Mouse (Mus musculus): ENCODE data around the gene Dlgap3. TPM values are rescaled to one million over a fixed set of nuclear protein-coding genes. Genes with fewer than 3 reads are reported as not detected.

The Dlgap3 gene
- polyA plus RNA-seq, 1 experiment from 2014 or later, result 1.4 TPM

DNA sequence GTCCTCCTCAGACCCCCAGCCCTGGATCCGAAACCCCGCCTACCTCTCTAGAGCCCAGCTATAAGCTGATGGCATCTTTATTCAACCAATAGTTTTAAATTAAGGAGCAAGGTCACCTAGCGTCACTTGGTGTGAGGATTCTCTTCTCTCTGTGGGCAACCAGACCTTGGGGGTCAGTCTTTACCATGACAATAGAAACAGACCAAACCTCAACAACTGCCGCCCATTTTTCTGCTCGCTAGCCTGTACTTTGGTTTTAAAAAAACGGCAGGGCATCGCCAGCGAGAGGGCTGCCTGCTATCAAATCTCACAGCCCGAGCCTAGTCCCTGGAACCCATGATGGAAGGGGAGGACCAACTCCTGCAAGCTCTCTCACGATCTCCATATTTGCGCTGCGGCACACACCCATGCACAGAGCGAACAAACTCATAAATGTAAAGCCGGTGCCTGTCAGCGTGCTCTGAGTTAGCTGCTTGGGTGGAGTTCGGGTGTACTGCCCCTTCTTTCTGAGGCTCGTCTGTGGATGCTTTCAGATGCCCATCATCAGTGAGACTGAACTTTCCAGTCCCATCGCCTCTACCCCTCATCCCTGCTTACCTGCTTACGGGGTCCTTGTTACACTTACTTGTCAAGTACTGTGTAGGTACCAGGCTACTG is 55.6 kb downstream of the Dlgap3 start:
- Histone ChIP-seq H3K27me3 (ENCODE audit: control insufficient read depth, insufficient read depth, low read length) (peaks cover 7% of the 10 kb centered on the region), H3K4me3 (ENCODE audit: low read depth, low read length) (no peak overlapping the region), H3K4me2 (ENCODE audit: low read depth, low read length) (no peak overlapping the region), H3K9me3 (replicated peaks; ENCODE audit: control insufficient read depth, low read length) (no peaks in the 10 kb centered on the region), H3K9ac (replicated peaks; ENCODE audit: low read length) (no peak overlapping the region), H3K4me1 (ENCODE audit: control insufficient read depth, insufficient read depth, low read length) (no peaks in the 10 kb centered on the region; the same call in 1 of the 2 replicates), H3K27ac (replicated peaks; ENCODE audit: low read depth, low read length) (no peak overlapping the region), H3K36me3 (replicated peaks; ENCODE audit: control insufficient read depth, insufficient read depth, low read depth, low read length) (no peaks in the 10 kb centered on the region)
- DNase-seq (ENCODE audit: low spot score) (no peak), ATAC-seq (replicated peaks; ENCODE audit: insufficient number of reproducible peaks, low FRiP score, low TSS enrichment, low read depth) (no peak)
- 12% methylated on average over 19 of the region's 19 CpGs for WGBS

DNA sequence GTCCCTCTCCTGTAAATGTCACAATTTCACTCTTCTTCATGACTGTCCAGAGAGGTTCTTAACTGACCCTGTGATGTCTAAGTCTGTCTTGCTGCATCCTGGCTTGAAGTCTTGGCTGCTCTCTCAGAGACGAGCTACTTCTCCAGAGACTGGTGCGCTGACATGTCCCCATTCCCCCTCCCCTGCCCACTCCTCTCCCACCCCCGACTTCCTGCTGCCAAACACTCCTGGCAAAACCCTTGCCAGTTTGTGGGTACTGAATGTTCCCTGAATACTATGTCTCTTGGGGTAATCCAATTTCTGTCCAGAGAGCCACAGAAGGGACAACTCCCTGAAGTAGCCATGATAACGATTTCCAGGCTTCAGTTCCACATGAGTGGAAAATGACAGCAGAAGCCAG is 57.1 kb downstream of the Dlgap3 start:
- Histone ChIP-seq H3K9ac (replicated peaks; ENCODE audit: low read length) (no peak overlapping the region), H3K36me3 (replicated peaks; ENCODE audit: control insufficient read depth, insufficient read depth, low read depth, low read length) (no peaks in the 10 kb centered on the region), H3K4me1 (ENCODE audit: control insufficient read depth, insufficient read depth, low read length) (no peaks in the 10 kb centered on the region; the same call in 1 of the 2 replicates), H3K9me3 (replicated peaks; ENCODE audit: control insufficient read depth, low read length) (no peaks in the 10 kb centered on the region), H3K4me3 (ENCODE audit: low read depth, low read length) (no peak overlapping the region), H3K27me3 (ENCODE audit: control insufficient read depth, insufficient read depth, low read length) (peaks cover 7% of the 10 kb centered on the region), H3K27ac (replicated peaks; ENCODE audit: low read depth, low read length) (no peak overlapping the region), H3K4me2 (ENCODE audit: low read depth, low read length) (no peak overlapping the region)
- DNase-seq (ENCODE audit: low spot score), result no peak
- no peak for ATAC-seq (replicated peaks; ENCODE audit: insufficient number of reproducible peaks, low FRiP score, low TSS enrichment, low read depth)
- 47% methylated on average over 4 of the region's 4 CpGs for WGBS

GRCm38 (mm10) chr4:127227051-127227673 is 58.2 kb downstream of the Dlgap3 start:
- Histone ChIP-seq H3K27me3 (ENCODE audit: control insufficient read depth, insufficient read depth, low read length) (peaks cover 7% of the 10 kb centered on the region), H3K4me2 (ENCODE audit: low read depth, low read length) (no peak overlapping the region), H3K9ac (replicated peaks; ENCODE audit: low read length) (no peak overlapping the region), H3K4me1 (ENCODE audit: control insufficient read depth, insufficient read depth, low read length) (no peaks in the 10 kb centered on the region; the same call in 1 of the 2 replicates), H3K9me3 (replicated peaks; ENCODE audit: control insufficient read depth, low read length) (no peaks in the 10 kb centered on the region), H3K4me3 (ENCODE audit: low read depth, low read length) (no peak overlapping the region), H3K36me3 (replicated peaks; ENCODE audit: control insufficient read depth, insufficient read depth, low read depth, low read length) (no peaks in the 10 kb centered on the region), H3K27ac (replicated peaks; ENCODE audit: low read depth, low read length) (no peak overlapping the region)
- DNase-seq (ENCODE audit: low spot score) (peak; percentile 61), ATAC-seq (replicated peaks; ENCODE audit: insufficient number of reproducible peaks, low FRiP score, low TSS enrichment, low read depth) (peak; percentile 70; the same call in 1 of the 2 replicates)
- WGBS, result 15% methylated on average over 17 of the region's 17 CpGs

DNA sequence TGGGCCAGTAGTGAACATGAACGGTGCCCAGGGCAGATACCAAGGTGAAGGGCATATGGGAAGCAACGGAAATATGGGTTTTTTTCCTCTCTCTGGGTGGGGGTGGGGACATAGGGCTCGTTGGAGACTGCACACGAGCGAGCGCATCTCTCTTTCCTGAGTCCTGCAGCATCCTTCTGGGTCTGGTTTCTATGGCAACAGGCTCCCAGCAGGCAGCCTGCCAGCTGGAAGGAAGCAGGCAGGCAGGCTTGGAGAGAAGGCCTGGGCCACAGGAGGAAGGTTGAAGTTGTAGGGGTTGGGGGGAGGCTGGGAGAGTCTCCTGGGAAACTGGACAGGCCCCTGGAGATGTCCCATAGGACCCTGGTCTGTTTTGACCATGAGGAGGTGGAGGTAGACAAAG is 63.0 kb downstream of the Dlgap3 start:
- H3K9ac ChIP-seq (replicated peaks; ENCODE audit: low read length), result no peak overlapping the region
- H3K27me3 ChIP-seq (ENCODE audit: control insufficient read depth, insufficient read depth, low read length), result peaks cover 3% of the 10 kb centered on the region
- DNase-seq (ENCODE audit: low spot score) (no peak), ATAC-seq (replicated peaks; ENCODE audit: insufficient number of reproducible peaks, low FRiP score, low TSS enrichment, low read depth) (no peak)
- no peaks in the 10 kb centered on the region for H3K9me3 ChIP-seq (replicated peaks; ENCODE audit: control insufficient read depth, low read length)
- H3K4me3 ChIP-seq (ENCODE audit: low read depth, low read length), result no peak overlapping the region
- no peaks in the 10 kb centered on the region for H3K36me3 ChIP-seq (replicated peaks; ENCODE audit: control insufficient read depth, insufficient read depth, low read depth, low read length)
- peaks cover 4% of the 10 kb centered on the region; the same call in 1 of the 2 replicates for H3K4me1 ChIP-seq (ENCODE audit: control insufficient read depth, insufficient read depth, low read length)
- no peak overlapping the region for H3K27ac ChIP-seq (replicated peaks; ENCODE audit: low read depth, low read length)
- WGBS, result 43% methylated on average over 6 of the region's 6 CpGs
- H3K4me2 ChIP-seq (ENCODE audit: low read depth, low read length), result no peak overlapping the region

GRCm38 (mm10) chr4:127232551-127232950 is 63.5 kb downstream of the Dlgap3 start:
- ATAC-seq (replicated peaks; ENCODE audit: insufficient number of reproducible peaks, low FRiP score, low TSS enrichment, low read depth), result no peak
- H3K36me3 ChIP-seq (replicated peaks; ENCODE audit: control insufficient read depth, insufficient read depth, low read depth, low read length), result no peaks in the 10 kb centered on the region
- H3K4me2 ChIP-seq (ENCODE audit: low read depth, low read length), result no peak overlapping the region
- no peak overlapping the region for H3K27ac ChIP-seq (replicated peaks; ENCODE audit: low read depth, low read length)
- peaks cover 5% of the 10 kb centered on the region for H3K27me3 ChIP-seq (ENCODE audit: control insufficient read depth, insufficient read depth, low read length)
- H3K4me1 ChIP-seq (ENCODE audit: control insufficient read depth, insufficient read depth, low read length), result peaks cover 4% of the 10 kb centered on the region; the same call in 1 of the 2 replicates
- H3K9ac ChIP-seq (replicated peaks; ENCODE audit: low read length), result no peak overlapping the region
- H3K9me3 ChIP-seq (replicated peaks; ENCODE audit: control insufficient read depth, low read length), result no peaks in the 10 kb centered on the region
- 68% methylated on average over 5 of the region's 5 CpGs for WGBS
- DNase-seq (ENCODE audit: low spot score), result no peak
- no peak overlapping the region for H3K4me3 ChIP-seq (ENCODE audit: low read depth, low read length)

DNA sequence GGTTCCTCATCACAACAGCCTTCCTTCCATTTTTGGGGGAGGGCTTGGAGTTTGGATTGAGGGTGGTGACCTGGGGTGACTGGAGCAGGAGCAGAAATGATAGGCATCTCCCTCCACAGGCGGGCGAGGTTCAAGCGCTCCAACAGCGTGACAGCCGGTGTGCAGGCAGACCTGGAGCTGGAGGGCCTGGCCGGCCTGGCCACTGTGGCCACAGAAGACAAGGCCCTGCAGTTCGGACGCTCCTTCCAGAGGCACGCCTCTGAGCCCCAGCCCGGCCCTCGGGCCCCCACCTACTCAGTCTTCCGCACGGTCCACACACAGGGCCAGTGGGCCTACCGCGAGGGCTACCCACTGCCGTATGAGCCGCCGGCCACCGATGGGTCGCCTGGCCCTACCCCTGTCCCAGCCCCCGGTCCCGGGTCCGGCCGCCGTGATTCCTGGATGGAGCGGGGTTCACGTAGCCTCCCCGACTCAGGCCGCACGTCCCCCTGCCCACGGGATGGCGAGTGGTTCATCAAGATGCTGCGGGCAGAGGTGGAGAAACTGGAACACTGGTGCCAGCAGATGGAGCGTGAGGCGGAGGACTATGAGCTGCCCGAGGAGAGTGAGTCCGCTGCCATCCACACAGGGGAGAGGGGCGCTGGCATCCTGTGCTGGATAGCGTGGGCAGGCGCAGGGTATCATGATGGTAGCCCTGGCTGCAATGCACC is 64.6 kb downstream of the Dlgap3 start:
- no peak overlapping the region for H3K4me2 ChIP-seq (ENCODE audit: low read depth, low read length)
- ATAC-seq (replicated peaks; ENCODE audit: insufficient number of reproducible peaks, low FRiP score, low TSS enrichment, low read depth) (no peak), DNase-seq (ENCODE audit: low spot score) (no peak)
- no peaks in the 10 kb centered on the region for H3K9me3 ChIP-seq (replicated peaks; ENCODE audit: control insufficient read depth, low read length)
- no peak overlapping the region for H3K9ac ChIP-seq (replicated peaks; ENCODE audit: low read length)
- H3K36me3 ChIP-seq (replicated peaks; ENCODE audit: control insufficient read depth, insufficient read depth, low read depth, low read length), result no peaks in the 10 kb centered on the region
- H3K27me3 ChIP-seq (ENCODE audit: control insufficient read depth, insufficient read depth, low read length), result peaks cover 5% of the 10 kb centered on the region
- peaks cover 4% of the 10 kb centered on the region; the same call in 1 of the 2 replicates for H3K4me1 ChIP-seq (ENCODE audit: control insufficient read depth, insufficient read depth, low read length)
- H3K27ac ChIP-seq (replicated peaks; ENCODE audit: low read depth, low read length), result no peak overlapping the region
- WGBS, result 87% methylated on average over 40 of the region's 40 CpGs
- H3K4me3 ChIP-seq (ENCODE audit: low read depth, low read length), result no peak overlapping the region

GRCm38 (mm10) chr4:127235742-127236487 is 66.9 kb downstream of the Dlgap3 start:
- Histone ChIP-seq H3K4me1 (ENCODE audit: control insufficient read depth, insufficient read depth, low read length) (peaks cover 4% of the 10 kb centered on the region; the same call in 1 of the 2 replicates), H3K36me3 (replicated peaks; ENCODE audit: control insufficient read depth, insufficient read depth, low read depth, low read length) (no peaks in the 10 kb centered on the region), H3K4me2 (ENCODE audit: low read depth, low read length) (peak overlapping the region; percentile 98), H3K9ac (replicated peaks; ENCODE audit: low read length) (peak overlapping the region; percentile 71), H3K4me3 (ENCODE audit: low read depth, low read length) (peak overlapping the region; percentile 51), H3K9me3 (replicated peaks; ENCODE audit: control insufficient read depth, low read length) (no peaks in the 10 kb centered on the region), H3K27ac (replicated peaks; ENCODE audit: low read depth, low read length) (no peak overlapping the region), H3K27me3 (ENCODE audit: control insufficient read depth, insufficient read depth, low read length) (peaks cover 5% of the 10 kb centered on the region; the same call in 1 of the 2 replicates)
- ATAC-seq (replicated peaks; ENCODE audit: insufficient number of reproducible peaks, low FRiP score, low TSS enrichment, low read depth) (peak; percentile 61), DNase-seq (ENCODE audit: low spot score) (peak; percentile 93)
- under 1% methylated on average over 66 of the region's 67 CpGs for WGBS
